Mouse (Mus musculus) c-Kit-positive CD71-positive TER-119-positive erythroid progenitor cells, embryonic 14.5 days (primary cell): ENCODE measurements around the gene Spock2.
"Not testable (repeated sequence)": the region's sequence is repeated elsewhere in the genome, so short reads cannot be mapped to it uniquely, and the experiment has no call there.

Experiments
- DNase-seq: peaks from one replicate; pipeline ENCODE4 v3.0.0-alpha.2; 2013; ENCODE audit warnings: low spot score

Spock2 gene

DNA sequence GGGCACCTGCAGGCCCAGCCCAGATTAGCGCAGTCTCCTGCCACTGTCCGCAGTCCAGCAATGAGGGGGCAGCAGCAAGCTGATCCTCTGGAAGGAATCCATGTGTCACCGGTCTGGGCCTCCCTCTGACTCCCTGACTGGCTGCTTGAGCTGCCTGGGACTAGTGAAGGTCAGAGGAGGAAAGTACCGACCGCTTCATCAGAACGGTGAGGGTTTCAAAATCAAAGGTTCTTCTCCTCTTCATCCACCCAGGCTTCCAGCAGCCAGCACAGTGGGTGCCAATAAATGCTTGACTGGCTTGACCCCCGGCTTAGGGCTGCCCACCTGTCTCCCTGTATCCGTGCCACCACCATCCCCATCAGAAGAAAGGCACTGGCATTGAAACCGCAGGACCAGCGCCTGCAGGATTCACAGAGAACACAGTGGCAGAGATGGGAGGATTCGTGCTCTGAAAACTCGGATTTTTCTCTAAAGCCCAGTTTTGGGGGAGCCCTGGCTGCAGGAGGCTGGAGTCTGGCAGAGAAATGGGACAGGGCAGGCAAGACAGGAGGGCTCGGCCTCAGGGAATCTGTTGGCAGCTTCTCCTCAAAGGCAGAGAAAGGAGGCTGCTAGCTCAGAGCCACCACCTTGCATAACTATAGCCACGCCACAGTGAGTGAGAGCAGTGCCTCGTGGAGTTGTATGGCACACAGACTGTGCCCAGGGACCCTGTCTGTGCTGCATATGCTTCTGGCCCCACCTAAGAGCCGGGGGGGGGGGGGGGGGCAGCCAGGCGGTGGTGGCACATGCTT, 2.5 kb downstream of the Spock2 start:
- DNase-seq, result no peak

DNA sequence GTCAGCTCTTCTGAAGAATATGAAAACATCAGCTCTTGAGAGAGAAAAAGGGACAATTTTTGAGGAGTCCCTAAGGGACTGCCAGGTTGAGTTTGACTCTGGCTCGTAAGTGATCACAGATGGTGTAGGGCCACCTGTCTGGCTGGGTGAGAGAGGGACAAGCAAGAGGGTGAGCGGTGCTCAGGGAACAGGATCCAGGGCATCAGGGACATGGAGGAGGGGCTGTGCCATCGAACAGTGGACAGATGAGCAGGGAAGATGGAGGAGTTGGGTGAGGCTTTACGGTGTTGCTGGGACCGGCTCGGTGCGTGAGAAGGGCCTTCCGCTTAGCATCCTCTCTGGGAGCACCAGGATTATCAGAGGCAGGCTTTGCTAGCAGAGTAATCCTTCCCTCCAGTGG, 3.3 kb downstream of the Spock2 start:
- no peak for DNase-seq

DNA sequence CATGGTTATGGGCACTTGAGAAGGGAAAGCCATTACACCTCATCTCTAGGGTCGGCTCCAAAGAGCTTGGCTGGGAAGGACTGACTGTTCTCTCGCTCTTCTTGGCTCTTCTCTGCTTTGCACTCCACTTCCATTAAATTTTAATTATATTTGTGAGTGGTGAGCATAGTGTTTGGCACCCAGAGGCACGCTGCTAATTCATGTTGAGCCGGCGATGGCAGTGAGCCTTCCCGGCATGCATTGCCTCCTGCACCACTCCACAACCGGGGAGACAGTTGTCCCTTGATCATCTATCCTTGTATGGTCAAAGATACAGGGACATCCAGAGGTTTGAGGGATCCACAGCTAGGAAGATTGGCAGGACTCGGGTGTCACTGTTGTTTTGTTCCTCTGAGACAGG, 4.0 kb downstream of the Spock2 start:
- DNase-seq, result no peak

DNA sequence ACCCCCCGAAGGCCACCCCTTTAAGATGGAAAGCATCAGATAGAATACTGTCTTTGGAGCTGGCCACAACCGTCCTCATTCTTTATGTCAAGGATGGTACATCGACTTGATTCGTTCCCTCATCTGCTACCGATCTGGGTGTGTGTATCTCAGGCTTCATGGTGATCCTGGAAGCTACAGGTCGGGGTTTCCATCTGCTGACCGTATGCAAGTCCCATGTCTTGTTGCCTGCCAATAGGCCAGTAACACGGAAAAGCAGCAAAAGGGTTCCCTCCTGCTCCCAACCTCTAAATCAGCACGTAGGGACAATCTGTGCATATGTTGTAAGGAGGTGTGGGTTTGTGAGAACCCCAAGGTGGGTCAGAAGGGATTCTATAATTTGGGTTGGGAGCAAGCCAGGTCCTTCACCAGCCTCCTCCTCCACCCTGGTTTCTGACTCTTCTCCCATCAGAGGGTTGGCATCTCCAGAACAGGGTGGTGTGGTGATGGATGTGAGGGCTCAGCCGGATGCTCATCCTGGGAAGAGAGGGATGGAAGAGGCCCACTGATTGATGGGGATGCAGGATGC, 5.0 kb downstream of the Spock2 start:
- DNase-seq, result no peak

DNA sequence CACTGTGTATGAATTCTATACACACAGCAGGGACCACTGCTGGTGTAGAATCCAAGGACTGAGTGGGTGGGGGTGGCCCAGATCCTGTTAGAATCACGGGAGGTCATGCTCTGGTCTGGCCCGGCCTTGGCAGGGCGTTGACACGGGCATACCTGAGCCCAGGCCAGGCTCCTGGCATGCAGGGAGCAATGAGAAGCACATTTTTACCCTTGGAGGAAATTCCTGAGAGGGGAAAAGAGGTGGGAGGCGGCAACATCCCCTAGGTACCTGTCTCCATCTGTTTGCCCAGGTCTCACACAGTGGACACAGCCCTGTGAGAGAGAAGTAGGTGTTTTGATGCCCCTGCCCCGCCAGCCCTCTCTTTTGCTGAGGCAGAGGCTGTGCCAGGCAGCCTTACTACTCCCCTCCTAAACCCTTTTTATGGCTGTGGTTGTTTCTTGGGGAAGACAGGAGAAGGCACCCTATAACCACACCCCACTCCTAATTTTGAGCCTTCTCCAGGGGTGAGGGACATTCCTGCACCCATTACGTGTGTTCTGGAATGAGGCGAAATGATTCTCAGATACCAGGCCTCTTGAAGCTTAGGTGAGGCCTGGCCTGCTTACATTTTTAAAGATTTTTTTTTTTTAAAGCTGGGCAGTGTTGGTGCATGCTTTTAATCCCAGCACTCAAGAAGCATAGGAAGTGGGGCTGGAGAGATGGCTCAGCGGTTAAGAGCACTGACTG, 8.1 kb downstream of the Spock2 start:
- no peak for DNase-seq

DNA sequence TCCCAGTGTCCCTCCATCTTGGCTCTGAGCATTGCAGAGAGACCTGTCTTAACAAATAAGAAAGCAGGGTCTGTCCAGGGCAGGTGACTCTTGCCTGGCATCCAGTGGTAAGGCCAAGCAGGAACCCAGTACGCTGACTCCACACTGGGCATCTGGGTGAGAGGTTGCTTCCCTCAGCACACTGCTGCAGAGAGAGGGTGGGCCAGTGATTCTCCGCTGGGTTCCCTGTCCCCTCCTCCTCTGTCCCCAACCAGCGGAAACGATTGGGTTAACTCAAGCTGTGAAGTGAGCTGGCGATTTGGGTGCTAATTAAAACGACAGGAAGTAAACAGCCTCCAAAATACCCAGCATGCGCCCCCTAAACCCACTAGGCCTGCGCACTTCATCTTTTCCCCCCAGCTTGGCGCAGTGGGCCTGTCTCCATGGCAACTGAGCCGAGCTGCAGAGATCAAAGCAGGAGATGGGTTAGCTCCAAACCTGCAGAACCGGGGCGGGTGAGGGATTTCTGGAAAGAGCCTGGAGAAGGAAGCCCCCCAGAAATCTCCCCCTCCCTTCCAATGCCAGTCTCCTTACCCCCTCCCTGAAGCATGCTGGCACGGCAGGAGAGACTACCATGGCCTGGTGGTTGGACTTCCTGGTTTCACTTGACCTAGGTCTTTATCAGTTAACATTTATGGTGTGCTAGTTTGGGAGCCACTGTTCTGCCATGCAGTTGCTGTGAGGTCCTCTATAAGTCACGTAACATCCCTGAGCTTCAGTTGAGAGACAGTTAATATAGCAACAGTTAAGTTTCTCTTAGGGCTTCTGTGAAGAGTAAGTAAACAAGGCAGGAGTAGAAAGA, 9.5 kb downstream of the Spock2 start:
- no peak for DNase-seq

DNA sequence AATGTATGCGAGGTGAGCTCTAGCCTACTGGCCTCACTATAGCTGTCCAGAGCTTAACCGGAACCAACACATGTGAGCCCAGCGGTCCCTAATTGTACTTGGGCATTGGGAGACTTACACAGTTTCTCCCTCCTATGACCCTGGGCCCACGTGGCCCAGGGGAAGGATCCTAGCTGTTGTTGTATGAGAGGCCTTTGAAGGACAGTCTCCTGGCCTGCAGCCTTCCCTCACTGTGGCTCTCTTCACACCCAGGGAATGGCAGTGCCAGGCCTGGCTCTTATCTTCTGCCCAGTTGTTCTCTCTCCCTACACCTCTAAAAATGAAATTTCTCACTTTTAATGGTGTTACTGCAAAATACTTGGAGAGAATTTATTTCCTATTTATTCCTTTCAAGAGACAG, 11.0 kb downstream of the Spock2 start:
- no peak for DNase-seq

DNA sequence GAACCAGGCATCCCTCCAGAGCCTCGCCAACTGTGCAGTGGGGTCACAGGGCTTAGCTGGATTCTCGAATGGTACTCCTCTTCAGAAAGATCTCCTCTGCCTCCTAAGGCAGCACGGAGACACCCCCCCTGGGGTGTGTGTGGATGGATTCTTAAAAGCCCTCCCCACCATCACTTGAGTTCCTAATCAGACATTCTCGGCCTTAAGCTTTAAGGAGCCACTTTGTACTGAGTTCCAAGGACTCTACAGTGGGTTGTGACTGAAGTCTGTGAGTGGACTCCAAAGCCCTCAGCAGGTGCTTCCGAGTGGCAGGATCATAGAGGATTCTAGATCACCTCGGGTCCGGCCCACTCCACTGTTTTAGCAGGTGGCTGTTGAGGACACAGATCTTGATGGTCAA, 12.4 kb downstream of the Spock2 start:
- DNase-seq, result no peak

DNA sequence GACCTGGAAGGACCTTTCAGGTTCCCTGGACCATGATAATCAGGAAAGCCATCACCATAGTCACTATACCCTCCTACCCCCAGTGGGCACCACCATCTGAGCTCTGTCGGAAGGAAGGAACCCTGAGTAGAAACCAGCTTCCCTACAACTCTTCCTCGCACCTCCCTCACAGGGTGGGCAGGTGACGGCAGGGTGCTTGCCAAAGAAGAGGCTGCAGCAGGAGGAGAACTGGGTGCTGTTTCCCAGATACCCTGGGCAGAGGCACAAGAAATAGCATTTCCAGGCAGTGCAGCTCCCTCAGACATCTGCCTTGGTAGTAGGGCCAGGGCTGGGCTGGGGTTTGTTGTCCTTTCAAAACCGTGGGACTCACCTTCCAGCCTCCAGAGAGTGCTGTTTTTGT, 14.6 kb downstream of the Spock2 start:
- no peak for DNase-seq

DNA sequence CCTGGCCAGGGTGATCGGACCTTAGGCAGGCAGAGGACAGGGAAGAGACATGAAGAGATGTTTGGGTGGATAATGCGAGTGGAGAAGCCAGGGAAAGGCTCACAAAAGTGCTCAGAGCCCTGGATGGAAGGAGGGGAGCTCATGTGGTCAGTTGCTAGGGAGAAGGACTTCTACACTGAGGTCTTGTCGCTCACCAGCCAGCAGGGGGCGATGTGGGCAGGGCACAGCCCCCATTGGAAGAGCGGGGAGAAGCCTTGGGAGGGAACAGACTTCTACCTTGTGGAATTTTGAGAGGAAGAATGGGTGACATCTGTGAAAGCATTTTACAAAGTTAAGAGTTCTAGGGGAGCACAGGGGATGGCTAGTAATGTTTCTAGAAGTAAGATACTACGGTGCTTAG, 18.1 kb downstream of the Spock2 start:
- DNase-seq, result peak; percentile 23

DNA sequence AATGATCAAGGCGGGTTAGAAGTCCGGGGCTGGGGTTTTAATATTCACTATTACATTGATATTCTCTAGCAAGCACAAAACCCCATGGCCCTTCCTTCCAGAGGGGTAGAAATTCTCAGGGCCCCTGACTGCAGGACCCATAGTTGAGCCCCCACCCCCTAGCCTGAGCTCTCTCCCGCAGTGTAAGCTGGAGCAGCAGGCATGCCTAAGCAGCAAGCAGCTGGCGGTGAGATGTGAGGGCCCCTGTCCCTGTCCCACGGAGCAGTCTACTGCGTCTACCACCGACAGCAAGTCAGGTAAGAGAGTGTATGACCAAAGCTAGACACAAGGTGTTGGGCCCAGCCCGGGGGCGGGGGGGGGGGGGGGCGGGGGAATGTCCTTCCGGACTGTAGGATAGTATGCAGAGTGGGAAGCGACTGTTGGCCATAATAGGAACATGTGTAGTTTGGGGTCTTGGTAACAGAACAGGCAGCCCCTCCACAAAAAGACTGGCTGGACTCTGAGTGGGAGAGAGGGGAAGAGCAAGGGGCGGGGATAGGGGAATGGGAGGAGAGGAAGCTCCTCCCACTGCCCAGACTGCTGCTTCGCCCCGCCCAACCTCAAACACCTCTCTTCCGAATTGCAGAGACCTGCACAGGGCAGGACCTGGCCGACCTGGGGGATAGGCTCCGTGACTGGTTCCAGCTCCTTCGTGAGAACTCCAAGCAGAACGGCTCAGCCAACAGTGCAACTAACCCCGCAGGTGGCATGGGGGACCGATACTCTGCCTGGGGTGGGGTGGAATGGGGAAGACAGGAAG, 19.7 kb downstream of the Spock2 start:
- DNase-seq, result no peak

DNA sequence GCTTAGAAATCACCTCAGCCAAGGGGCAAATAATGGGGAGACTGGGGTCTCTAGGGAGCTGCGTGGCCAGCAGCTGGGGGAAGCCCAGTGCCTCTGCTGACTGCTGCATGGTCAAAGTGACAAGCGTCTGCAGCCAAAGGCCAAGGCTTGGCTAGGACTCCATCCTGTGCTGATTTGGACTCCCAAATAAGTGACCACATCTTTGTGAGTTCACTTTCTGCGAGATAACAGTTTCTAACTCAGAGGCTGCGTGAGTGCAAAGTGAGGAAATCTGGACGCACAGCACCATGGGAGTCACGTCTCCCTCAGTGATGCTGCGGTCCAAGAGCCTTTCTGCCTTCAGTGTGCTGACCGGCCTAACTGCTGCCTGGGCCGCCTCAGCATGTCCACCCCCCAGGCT, 22.3 kb downstream of the Spock2 start:
- no peak for DNase-seq

DNA sequence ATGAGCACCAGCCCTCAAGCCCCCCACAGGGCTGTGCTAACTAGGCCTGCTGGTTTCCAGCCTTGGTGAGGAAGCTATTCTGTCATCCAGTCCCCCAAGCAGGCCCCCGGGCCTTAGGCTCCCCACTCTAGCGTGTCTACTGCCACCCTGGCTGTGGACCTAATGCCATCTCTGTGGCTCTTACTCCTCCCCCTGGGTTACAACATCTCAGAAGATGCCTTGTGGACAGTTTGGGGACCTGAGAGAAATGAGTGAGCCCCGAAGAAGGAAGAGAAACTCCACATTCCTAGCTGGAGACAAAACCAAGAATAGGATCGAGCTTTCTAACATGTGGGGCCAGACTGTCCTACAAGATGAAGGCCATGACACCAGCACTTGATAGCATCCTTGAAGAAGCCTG, 24.5 kb downstream of the Spock2 start:
- DNase-seq, result no peak

DNA sequence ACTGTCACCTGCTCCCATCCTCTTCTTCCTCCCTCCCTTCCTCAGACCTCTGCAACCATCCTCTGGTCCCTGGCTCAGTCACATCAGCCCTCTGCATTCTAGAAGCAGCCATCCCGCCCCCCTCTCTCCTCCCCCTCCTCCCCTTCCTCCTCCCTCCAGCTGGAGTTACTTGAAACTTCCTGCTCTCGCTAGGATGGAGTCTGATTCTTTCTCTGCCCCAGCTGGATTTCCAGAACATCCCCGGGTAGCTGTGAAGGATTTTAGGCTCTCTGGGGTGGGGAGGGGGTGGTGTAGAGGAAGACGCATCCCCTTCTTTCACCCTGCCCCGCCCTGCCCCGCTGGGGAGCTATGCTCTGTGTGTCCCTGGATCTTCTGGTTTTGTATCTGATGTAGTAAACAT, 27.5 kb downstream of the Spock2 start:
- DNase-seq, result no peak

DNA sequence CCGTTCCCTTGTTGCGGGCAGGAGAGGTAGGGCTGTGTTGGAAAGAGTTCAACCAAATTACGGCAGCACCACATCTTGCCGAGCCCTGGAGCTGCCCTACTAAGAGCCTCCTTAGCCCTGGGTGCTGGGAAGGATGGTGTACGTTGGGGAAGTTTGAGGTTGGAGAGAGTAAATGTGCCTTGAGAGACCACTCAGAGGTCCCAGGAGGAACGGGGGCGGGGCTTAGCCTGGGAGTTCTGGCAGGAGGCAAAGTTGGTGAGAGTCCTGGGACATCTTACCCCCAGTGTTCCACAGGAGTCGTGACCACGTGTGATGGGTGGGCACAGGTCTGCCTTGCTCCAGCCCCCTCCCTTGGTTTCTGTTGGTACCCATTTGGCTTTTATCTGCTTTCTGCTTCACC, 28.2 kb downstream of the Spock2 start:
- DNase-seq, result no peak

DNA sequence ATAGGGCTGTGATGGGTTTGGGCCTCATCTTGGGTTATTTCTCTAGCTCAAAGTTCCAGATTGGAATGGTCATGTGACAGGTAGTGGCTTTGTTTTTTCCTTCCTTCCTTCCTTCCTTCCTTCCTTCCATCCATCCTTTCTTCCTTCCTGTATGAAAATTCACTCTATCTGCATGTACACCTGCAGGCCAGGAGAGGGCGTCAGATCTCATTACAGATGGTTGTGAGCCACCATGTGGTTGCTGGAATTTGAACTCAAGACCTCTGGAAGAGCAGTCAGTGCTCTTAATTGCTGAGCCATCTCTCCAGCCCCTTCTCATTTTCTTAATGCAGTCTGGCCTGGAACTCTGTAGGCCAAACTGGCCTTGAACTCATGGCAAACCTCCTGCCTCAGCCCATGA, 30.0 kb downstream of the Spock2 start:
- DNase-seq, result not testable (repeated sequence)

DNA sequence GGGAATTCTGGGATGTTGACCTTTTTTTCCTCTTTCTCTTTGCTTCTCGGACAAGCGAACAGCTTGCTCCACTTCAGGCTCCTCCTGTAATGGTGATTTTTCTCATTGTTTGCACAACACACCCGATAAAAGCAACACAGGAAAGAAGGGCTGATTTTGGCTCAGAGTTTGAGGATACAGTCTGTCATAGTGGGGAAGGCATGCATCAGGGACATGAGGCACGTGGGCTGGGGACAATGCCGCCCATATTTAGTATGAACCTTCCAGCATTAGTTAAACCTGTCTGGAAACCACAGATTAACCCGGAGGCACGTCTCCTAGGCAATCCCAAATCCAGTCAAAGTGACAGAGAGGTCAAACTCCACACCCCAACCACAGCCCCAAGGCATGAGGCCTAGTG, 30.9 kb downstream of the Spock2 start:
- DNase-seq, result no peak

DNA sequence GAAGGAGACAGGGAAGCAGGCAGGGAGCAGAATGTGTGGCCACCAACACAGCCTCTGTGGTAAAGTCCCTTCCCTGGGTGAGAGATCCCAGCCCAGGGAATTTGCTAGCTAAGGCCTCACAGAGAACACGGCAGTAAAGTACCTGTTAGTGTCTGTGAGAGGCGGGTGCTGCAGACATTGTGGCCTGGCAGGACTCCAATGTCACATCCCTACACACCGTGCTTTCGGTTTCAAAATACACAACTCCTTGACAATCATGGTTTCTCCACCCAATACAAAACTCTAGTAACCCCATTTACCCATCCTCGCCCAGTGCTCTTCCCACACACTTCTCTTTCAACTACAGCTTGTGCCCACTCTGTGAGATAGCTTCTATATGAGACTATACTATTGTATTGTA, 32.7 kb downstream of the Spock2 start:
- DNase-seq, result no peak

DNA sequence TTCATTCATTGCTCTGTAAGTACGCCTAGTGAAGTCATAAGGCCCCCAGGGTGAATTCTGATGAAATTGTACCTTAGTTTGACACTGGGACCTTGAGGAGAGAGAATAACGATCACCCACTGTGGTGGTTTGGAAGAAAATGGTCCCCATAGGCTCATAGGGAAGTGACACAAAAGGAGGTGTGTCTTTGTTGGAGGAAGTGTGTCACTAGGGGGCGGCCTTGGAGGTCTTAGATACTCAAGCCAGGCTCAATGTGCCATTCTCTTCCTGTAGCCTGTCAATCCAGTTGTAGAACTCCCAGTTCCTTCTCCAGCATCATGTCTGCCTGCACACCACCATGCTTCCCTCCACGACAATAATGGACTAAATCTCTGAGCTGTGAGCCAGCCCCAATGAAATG, 34.7 kb downstream of the Spock2 start:
- DNase-seq, result no peak

DNA sequence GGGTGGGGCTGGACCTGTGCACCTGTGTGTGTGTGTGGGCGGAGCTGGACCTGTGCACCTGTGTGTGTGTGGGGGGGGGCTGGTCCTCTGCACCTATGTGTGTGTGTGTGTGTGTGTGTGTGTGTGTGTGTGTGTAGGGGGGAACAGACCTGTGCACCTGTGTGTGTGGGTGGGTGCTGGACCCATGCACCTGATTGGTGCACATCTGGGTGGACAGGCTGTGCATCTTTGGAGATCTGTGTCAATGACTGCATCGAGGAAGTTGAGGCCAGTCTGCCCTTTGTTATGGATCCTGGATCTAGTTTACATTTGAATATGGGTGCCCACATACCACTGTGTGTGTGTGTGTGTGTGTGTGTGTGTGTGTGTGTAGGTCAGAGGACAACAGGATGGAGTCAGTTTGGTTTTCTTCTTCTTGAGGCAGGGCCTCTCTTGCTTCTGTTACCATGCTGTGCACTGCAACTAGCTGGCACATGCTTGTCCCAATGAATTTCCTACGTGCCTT, 35.7 kb downstream of the Spock2 start:
- DNase-seq, result no peak

DNA sequence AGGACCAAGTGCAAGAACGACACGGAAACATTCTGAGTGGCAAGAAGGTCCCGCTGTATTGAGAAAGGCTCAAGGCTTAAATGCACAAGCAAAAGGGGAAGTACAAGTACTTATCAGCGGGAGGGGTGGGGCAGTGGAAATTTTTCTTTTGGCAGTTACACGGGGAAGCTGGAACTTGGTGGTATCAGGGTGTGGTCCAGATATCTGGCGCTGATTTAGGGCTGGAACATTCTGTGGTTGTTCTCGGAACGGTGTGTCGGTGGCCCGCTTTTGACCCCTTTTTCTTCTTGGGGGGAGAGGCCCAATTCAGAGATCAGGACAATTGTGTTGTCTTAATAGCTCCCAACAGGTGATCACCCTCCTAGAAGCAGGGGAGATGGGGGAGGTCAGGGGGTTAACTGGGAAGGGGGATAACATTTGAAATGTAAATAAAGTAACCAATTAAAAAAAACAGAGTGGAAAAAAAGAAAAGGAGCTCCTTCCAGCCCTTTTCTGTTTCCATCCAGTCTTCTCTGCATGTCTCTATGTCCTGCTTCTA, 41.6 kb downstream of the Spock2 start:
- not testable (repeated sequence) for DNase-seq
